Mouse (Mus musculus) C2C12 (cell line): ENCODE data around the gene Spry2.

Source experiments
- CEBPB ChIP-seq: IDR thresholded peaks from one replicate; pipeline ENCODE4 v1.6.1; 2011; ENCODE audit warnings: low read depth, mild to moderate bottlenecking, control low read depth, moderate library complexity
- CTCF ChIP-seq: IDR thresholded peaks from one replicate; pipeline ENCODE4 v1.5.1; 2011; ENCODE audit not compliant: control insufficient read depth, insufficient read depth, insufficient read length
- FOSL1 ChIP-seq: IDR thresholded peaks from one replicate; pipeline ENCODE4 v1.8.0; 2011; ENCODE audit warnings: mild to moderate bottlenecking, low read length; ENCODE audit not compliant: poor library complexity, insufficient read depth, severe bottlenecking
- MAX ChIP-seq: IDR thresholded peaks from one replicate; pipeline ENCODE4 v1.6.1; 2011; ENCODE audit warnings: mild to moderate bottlenecking, control low read depth
- MYOD1 ChIP-seq: IDR thresholded peaks from one replicate; pipeline ENCODE4 v1.6.1; 2011; ENCODE audit warnings: low read depth; ENCODE audit not compliant: control insufficient read depth, insufficient read length
- MYOG ChIP-seq: IDR thresholded peaks from one replicate; pipeline ENCODE4 v1.6.1; 2011; ENCODE audit not compliant: control insufficient read depth, insufficient read length; ENCODE audit errors: extremely low read depth
- USF1 ChIP-seq: IDR thresholded peaks from one replicate; pipeline ENCODE4 v1.6.1; 2011; ENCODE audit warnings: low read depth, mild to moderate bottlenecking, control low read depth, moderate library complexity

- TF ChIP-seq CTCF (no peak), MYOD1 (no peak), FOSL1 (no peak), USF1 (no peak), CEBPB (no peak), MYOG (no peak), MAX (no peak)
Observed at GRCm38 (mm10) chr14:105859368-105859767, 37.3 kb downstream of the Spry2 start.
